ENCODE assay signal across 26 mouse cellular contexts in the genomic region with DNA sequence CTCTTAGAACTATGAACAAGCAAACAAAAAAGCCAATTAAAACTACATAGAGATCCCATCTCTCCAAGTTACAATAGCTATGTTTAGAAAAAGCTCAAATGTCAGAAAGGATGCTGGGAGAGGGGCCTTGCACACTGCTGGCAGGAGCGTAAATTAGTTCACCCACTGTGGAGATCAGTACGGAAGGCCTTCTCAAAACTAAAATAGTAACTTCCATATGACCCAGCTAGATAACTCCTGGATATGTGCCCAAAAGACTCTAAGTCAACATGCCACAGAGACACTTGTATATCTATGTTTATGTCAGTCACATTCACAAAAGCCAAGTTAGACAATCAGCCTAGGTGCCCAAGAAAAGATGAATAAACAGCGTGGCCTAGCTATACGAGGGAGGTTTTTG. TPM values are rescaled to one million over a fixed set of nuclear protein-coding genes. Genes with fewer than 3 reads are reported as not detected.
DNase-seq lines count a peak whose midpoint lies in the region; ATAC-seq and TF ChIP-seq lines count a peak whose summit lies in the region.
"Had no signal": no experiment of that assay in that cellular context is flagged by ENCODE, and none has a peak within 500 bp of the region (broad histone marks: within the 10 kb centered on the region; RNA-seq: fewer than 3 reads in every experiment).

No protein-coding gene starts in this region.

- TF ChIP-seq POLR2A in heart, adult 2 months (IDR thresholded peaks at IDR 0.05; ENCODE audit: insufficient read depth, low read depth, low read length), result no peak
- no peak for TF ChIP-seq POLR2A in MEL (IDR thresholded peaks at IDR 0.05; ENCODE audit: control insufficient read depth in 1 of 2, insufficient read depth in 1 of 2, low read depth in 1 of 2, low read length in 2 of 2, poor library complexity in 1 of 2)

- no peak for DNase-seq in heart, adult 2 months
- no peak for DNase-seq in liver, postnatal 0 days
- peak; percentile 87 for DNase-seq in MEL (ENCODE audit: low read depth, low spot score)
- DNase-seq in urinary bladder, adult 2 months (ENCODE audit: low spot score), result no peak
- DNase-seq in hindbrain, embryonic 11.5 days (ENCODE audit: low spot score), result no peak
- DNase-seq: adrenal gland, adult 2 months; adrenal gland, postnatal 36 days; cerebellum, adult 18-20 months; cerebellum, postnatal 10 days; gastrocnemius, postnatal 10 days; heart, postnatal 10 days; kidney, adult 9 months; kidney, postnatal 10 days; layer of hippocampus, adult 9-11 months; lung, postnatal 36 days; right cerebral cortex, postnatal 25 days; thymus, postnatal 14 days had no signal

- 29% methylated on average over 4 of the region's 4 CpGs for WGBS in heart, embryonic 13.5 days
- 43% methylated on average over 4 of the region's 4 CpGs for WGBS in heart, adult 2 months
- 58% methylated on average over 4 of the region's 4 CpGs for WGBS in liver, postnatal 0 days (ENCODE audit: insufficient replicate concordance)
- whole genome bisulfite sequencing in liver, embryonic 12.5 days (ENCODE audit: insufficient replicate concordance), result 83% methylated on average over 4 of the region's 4 CpGs
- WGBS in hindbrain, embryonic 11.5 days, result 91% methylated on average over 4 of the region's 4 CpGs

- 0 out of 2 replicates have a peak overlapping the region, but pooled peaks have one; percentile 14 for H3K4me2 ChIP-seq in heart, embryonic 13.5 days
- H3K4me2 ChIP-seq in liver, postnatal 0 days (ENCODE audit: low read depth, low read length), result no peak overlapping the region
- H3K4me2 ChIP-seq in liver, embryonic 12.5 days, result no peak overlapping the region
- H3K4me2 ChIP-seq in hindbrain, embryonic 11.5 days (replicated peaks; ENCODE audit: low read depth, low read length), result no peak overlapping the region
- H3K4me2 ChIP-seq: forebrain, embryonic 13.5 days; hindbrain, embryonic 14.5 days; limb, embryonic 12.5 days; stomach, embryonic 15.5 days had no signal

- peak overlapping the region; percentile 84 for H3K27ac ChIP-seq in heart, embryonic 13.5 days (replicated peaks)
- no peak overlapping the region; the same call in 1 of the 2 replicates for H3K27ac ChIP-seq in heart, adult 2 months
- H3K27ac ChIP-seq in liver, postnatal 0 days (ENCODE audit: low read depth), result no peak overlapping the region
- H3K27ac ChIP-seq in liver, embryonic 12.5 days, result no peak overlapping the region
- peak overlapping the region; percentile 18; the same call in 1 of the 2 replicates for H3K27ac ChIP-seq in MEL (ENCODE audit: control insufficient read depth, low read depth, low read length)
- H3K27ac ChIP-seq in hindbrain, embryonic 11.5 days (ENCODE audit: low read depth, low read length), result no peak overlapping the region
- H3K27ac ChIP-seq: forebrain, embryonic 13.5 days; hindbrain, embryonic 14.5 days; limb, embryonic 12.5 days; stomach, embryonic 15.5 days had no signal

- TF ChIP-seq RAD21 in MEL (IDR thresholded peaks at IDR 0.05; ENCODE audit: low read depth, low read length), result no peak

- ATAC-seq in heart, embryonic 13.5 days (ENCODE audit: extremely low read depth, insufficient number of reproducible peaks, low FRiP score, low TSS enrichment), result no peak
- ATAC-seq in liver, postnatal 0 days, result no peak
- ATAC-seq in liver, embryonic 12.5 days, result no peak
- ATAC-seq in erythroblast, adult 5-6 weeks (replicated peaks; ENCODE audit: low FRiP score, poor library complexity, severe bottlenecking), result peak; percentile 54
- ATAC-seq in hindbrain, embryonic 11.5 days (ENCODE audit: low FRiP score), result no peak
- ATAC-seq: forebrain, embryonic 13.5 days; intestine, postnatal 0 days; midbrain, embryonic 16.5 days had no signal

- H3K4me1 ChIP-seq in heart, embryonic 13.5 days, result peaks cover 27% of the 10 kb centered on the region
- peaks cover 5% of the 10 kb centered on the region for H3K4me1 ChIP-seq in heart, adult 2 months (ENCODE audit: control insufficient read depth, insufficient read depth, low read length)
- peaks cover 2% of the 10 kb centered on the region; the same call in 1 of the 2 replicates for H3K4me1 ChIP-seq in liver, postnatal 0 days (ENCODE audit: insufficient read depth)
- no peaks in the 10 kb centered on the region for H3K4me1 ChIP-seq in liver, embryonic 12.5 days
- H3K4me1 ChIP-seq in MEL (ENCODE audit: control insufficient read depth in 1 of 2, insufficient read depth in 2 of 2, low read length in 2 of 2), result peaks cover 8 to 9% of the 10 kb centered on the region in 2 experiments
- H3K4me1 ChIP-seq in hindbrain, embryonic 11.5 days (replicated peaks; ENCODE audit: control insufficient read depth, insufficient read depth, low read length), result no peaks in the 10 kb centered on the region
- H3K4me1 ChIP-seq: forebrain, embryonic 13.5 days; limb, embryonic 12.5 days; stomach, embryonic 15.5 days had no signal

- H3K9ac ChIP-seq in heart, embryonic 13.5 days, result peak overlapping the region; percentile 50; the same call in 1 of the 2 replicates
- H3K9ac ChIP-seq in heart, adult 2 months (ENCODE audit: low read depth, low read length), result no peak overlapping the region
- no peak overlapping the region for H3K9ac ChIP-seq in liver, postnatal 0 days (replicated peaks)
- no peak overlapping the region for H3K9ac ChIP-seq in liver, embryonic 12.5 days
- H3K9ac ChIP-seq in MEL (ENCODE audit: control insufficient read depth, low read depth, low read length, poor library complexity, severe bottlenecking), result no peak overlapping the region
- H3K9ac ChIP-seq in hindbrain, embryonic 11.5 days (ENCODE audit: low read depth, low read length), result no peak overlapping the region
- H3K9ac ChIP-seq: forebrain, embryonic 13.5 days; hindbrain, embryonic 14.5 days; limb, embryonic 12.5 days; stomach, embryonic 15.5 days had no signal

- no peak for TF ChIP-seq CTCF in heart, adult 2 months (IDR thresholded peaks at IDR 0.05)
- TF ChIP-seq CTCF in liver, postnatal 0 days (IDR thresholded peaks at IDR 0.05; ENCODE audit: low read depth), result no peak
- TF ChIP-seq CTCF in MEL (IDR thresholded peaks at IDR 0.05 in 2 of 3, conservative IDR thresholded peaks at IDR 0.05 in 1 of 3; ENCODE audit: control insufficient read depth in 1 of 3, insufficient read depth in 1 of 3, low read depth in 2 of 3, low read length in 3 of 3, poor library complexity in 1 of 3, severe bottlenecking in 1 of 3), result no peak

- no peaks in the 10 kb centered on the region for H3K9me3 ChIP-seq in heart, embryonic 13.5 days
- no peaks in the 10 kb centered on the region for H3K9me3 ChIP-seq in liver, postnatal 0 days (ENCODE audit: low read length)
- H3K9me3 ChIP-seq in liver, embryonic 12.5 days (replicated peaks), result no peaks in the 10 kb centered on the region
- H3K9me3 ChIP-seq in MEL (replicated peaks; ENCODE audit: insufficient read depth, low read length), result no peaks in the 10 kb centered on the region
- no peaks in the 10 kb centered on the region for H3K9me3 ChIP-seq in hindbrain, embryonic 11.5 days (ENCODE audit: control insufficient read depth, low read length)
- H3K9me3 ChIP-seq: forebrain, embryonic 13.5 days; limb, embryonic 12.5 days; stomach, embryonic 15.5 days had no signal

- no peak overlapping the region for H3K4me3 ChIP-seq in heart, embryonic 13.5 days
- no peak overlapping the region for H3K4me3 ChIP-seq in heart, adult 2 months
- no peak overlapping the region for H3K4me3 ChIP-seq in liver, postnatal 0 days (ENCODE audit: low read depth, low read length)
- H3K4me3 ChIP-seq in liver, embryonic 12.5 days, result no peak overlapping the region
- H3K4me3 ChIP-seq in MEL (ENCODE audit: control insufficient read depth in 1 of 2, insufficient read depth in 1 of 2, low read depth in 2 of 2, low read length in 2 of 2), result no peak overlapping the region
- no peak overlapping the region for H3K4me3 ChIP-seq in hindbrain, embryonic 11.5 days (ENCODE audit: low read depth, low read length)
- H3K4me3 ChIP-seq: forebrain, embryonic 13.5 days; limb, embryonic 12.5 days; stomach, embryonic 15.5 days had no signal

- peaks cover 89% of the 10 kb centered on the region for H3K36me3 ChIP-seq in heart, embryonic 13.5 days
- H3K36me3 ChIP-seq in heart, adult 2 months (ENCODE audit: control insufficient read depth, insufficient read depth, low read length), result peaks cover 3% of the 10 kb centered on the region; the same call in 1 of the 2 replicates
- H3K36me3 ChIP-seq in liver, postnatal 0 days (replicated peaks; ENCODE audit: insufficient read depth, low read length), result peaks cover 86% of the 10 kb centered on the region
- H3K36me3 ChIP-seq in liver, embryonic 12.5 days, result peaks cover 97% of the 10 kb centered on the region
- peaks cover 3 to 12% of the 10 kb centered on the region in 2 experiments for H3K36me3 ChIP-seq in MEL (ENCODE audit: control insufficient read depth in 1 of 2, insufficient read depth in 2 of 2, low read length in 2 of 2)
- H3K36me3 ChIP-seq in hindbrain, embryonic 11.5 days (ENCODE audit: control insufficient read depth, insufficient read depth, low read length), result peaks cover 12% of the 10 kb centered on the region

- no peaks in the 10 kb centered on the region for H3K79me2 ChIP-seq in heart, adult 2 months (replicated peaks; ENCODE audit: control insufficient read depth, insufficient read depth, low read length)
- no peaks in the 10 kb centered on the region for H3K79me2 ChIP-seq in MEL (ENCODE audit: control insufficient read depth, insufficient read depth, low read length, poor library complexity)

- no peak for TF ChIP-seq EP300 in heart, adult 2 months (IDR thresholded peaks at IDR 0.05; ENCODE audit: insufficient read depth, low read depth, low read length)
- peak; percentile 36; the same call in 1 of the 2 replicates for TF ChIP-seq EP300 in liver, postnatal 0 days (IDR thresholded peaks at IDR 0.05; ENCODE audit: low read depth)
- TF ChIP-seq EP300 in MEL (IDR thresholded peaks at IDR 0.05; ENCODE audit: low read depth in 1 of 2, low read length in 2 of 2), result peak; percentile 76 to 80

- H3K27me3 ChIP-seq in heart, embryonic 13.5 days (replicated peaks), result no peaks in the 10 kb centered on the region
- no peaks in the 10 kb centered on the region for H3K27me3 ChIP-seq in heart, adult 2 months (ENCODE audit: control insufficient read depth, insufficient read depth, low read length)
- no peaks in the 10 kb centered on the region for H3K27me3 ChIP-seq in liver, postnatal 0 days (ENCODE audit: insufficient read depth, low read length)
- H3K27me3 ChIP-seq in liver, embryonic 12.5 days (replicated peaks), result no peaks in the 10 kb centered on the region
- no peaks in the 10 kb centered on the region for H3K27me3 ChIP-seq in MEL (ENCODE audit: control insufficient read depth in 1 of 2, insufficient read depth in 2 of 2, low read length in 2 of 2)
- no peaks in the 10 kb centered on the region for H3K27me3 ChIP-seq in hindbrain, embryonic 11.5 days (ENCODE audit: control insufficient read depth, insufficient read depth, low read length)
- H3K27me3 ChIP-seq: forebrain, embryonic 13.5 days; limb, embryonic 12.5 days; stomach, embryonic 15.5 days had no signal

- intact Hi-C loops in heart, adult 2 months (cut with DNase I), result no loop called here

RNA-seq across cellular contexts. Expression of a gene that starts 13.8 kb away (rescaled TPM):
- 4.1 and 4.4 TPM in 2 replicates for polyA plus RNA-seq in heart, embryonic 13.5 days (2015; fragmentation: Nextera tagmentation; extraction: Ambion mirVana)
- total RNA-seq in heart, adult 2 months (2021), result 10 to 100 TPM; 10.1 to 11.1 TPM
- 15.3 and 15.5 TPM in 2 replicates for polyA plus RNA-seq in heart, adult 2 months (2012; rRNA removed)
- 1.2 and 1.9 TPM in 2 replicates for polyA plus RNA-seq in liver, postnatal 0 days (2015; fragmentation: Nextera tagmentation; extraction: Ambion mirVana)
- 4.8 and 4.9 TPM in 2 replicates for polyA plus RNA-seq in liver, embryonic 12.5 days (2016; fragmentation: Nextera tagmentation; extraction: Ambion mirVana)
- 5.7 and 7.3 TPM in 2 replicates for total RNA-seq in MEL (2012; rRNA removed)
- 10 to 100 TPM in 1 of 2 experiments, not detected in 1; 24.0 TPM for polyA plus RNA-seq in MEL (2012; ENCODE audit: insufficient read depth in 1 of 2, insufficient read length in 2 of 2, low read depth in 1 of 2, low replicate concordance in 2 of 2, missing spikeins in 1 of 2)
- total RNA-seq in erythroblast, adult 5-6 weeks (2015; ENCODE audit: low replicate concordance), result 13.3 and 14.2 TPM in 2 replicates
- 14.1 and 21.6 TPM in 2 replicates for total RNA-seq in erythroblast, adult 5-6 weeks (2017; ENCODE audit: low replicate concordance)
- 13.4 and 20.7 TPM in 2 replicates for polyA plus RNA-seq in urinary bladder, adult 2 months (2012; rRNA removed)
- polyA plus RNA-seq in hindbrain, embryonic 11.5 days (2014; fragmentation: Nextera tagmentation; extraction: Ambion mirVana), result 9.3 and 12.9 TPM in 2 replicates

RNA-seq across cellular contexts. Expression of a gene that starts 13.8 kb away (rescaled TPM):
- 73.2 and 81.3 TPM in 2 replicates for polyA plus RNA-seq in heart, embryonic 13.5 days (2015; fragmentation: Nextera tagmentation; extraction: Ambion mirVana)
- 10 to 100 TPM; 41.0 to 42.5 TPM for total RNA-seq in heart, adult 2 months (2021)
- 19.0 and 20.8 TPM in 2 replicates for polyA plus RNA-seq in heart, adult 2 months (2012; rRNA removed)
- polyA plus RNA-seq in liver, postnatal 0 days (2015; fragmentation: Nextera tagmentation; extraction: Ambion mirVana), result 55.2 and 59.7 TPM in 2 replicates
- 105 and 109 TPM in 2 replicates for polyA plus RNA-seq in liver, embryonic 12.5 days (2016; fragmentation: Nextera tagmentation; extraction: Ambion mirVana)
- total RNA-seq in MEL (2012; rRNA removed), result 143 and 159 TPM in 2 replicates
- 100 to 1,000 TPM in 1 of 2 experiments, 10 to 100 TPM in 1; 84.2 to 134 TPM for polyA plus RNA-seq in MEL (2012; ENCODE audit: insufficient read depth in 1 of 2, insufficient read length in 2 of 2, low read depth in 1 of 2, low replicate concordance in 2 of 2, missing spikeins in 1 of 2)
- 30.0 and 32.2 TPM in 2 replicates for total RNA-seq in erythroblast, adult 5-6 weeks (2015; ENCODE audit: low replicate concordance)
- 37.6 and 66.2 TPM in 2 replicates for total RNA-seq in erythroblast, adult 5-6 weeks (2017; ENCODE audit: low replicate concordance)
- polyA plus RNA-seq in urinary bladder, adult 2 months (2012; rRNA removed), result 61.8 and 80.6 TPM in 2 replicates
- 154 and 158 TPM in 2 replicates for polyA plus RNA-seq in hindbrain, embryonic 11.5 days (2014; fragmentation: Nextera tagmentation; extraction: Ambion mirVana)

RNA-seq across cellular contexts. Expression of a gene that starts 32.6 kb away (rescaled TPM):
- 56.4 and 63.2 TPM in 2 replicates for polyA plus RNA-seq in heart, embryonic 13.5 days (2015; fragmentation: Nextera tagmentation; extraction: Ambion mirVana)
- total RNA-seq in heart, adult 2 months (2021), result 10 to 100 TPM; 16.4 to 17.5 TPM
- polyA plus RNA-seq in heart, adult 2 months (2012; rRNA removed), result 66.4 and 74.4 TPM in 2 replicates
- 48.4 and 51.5 TPM in 2 replicates for polyA plus RNA-seq in liver, postnatal 0 days (2015; fragmentation: Nextera tagmentation; extraction: Ambion mirVana)
- 117 and 127 TPM in 2 replicates for polyA plus RNA-seq in liver, embryonic 12.5 days (2016; fragmentation: Nextera tagmentation; extraction: Ambion mirVana)
- 93.5 and 134 TPM in 2 replicates for total RNA-seq in MEL (2012; rRNA removed)
- polyA plus RNA-seq in MEL (2012; ENCODE audit: insufficient read depth in 1 of 2, insufficient read length in 2 of 2, low read depth in 1 of 2, low replicate concordance in 2 of 2, missing spikeins in 1 of 2), result 100 to 1,000 TPM; 246 to 391 TPM
- 15.2 and 35.9 TPM in 2 replicates for total RNA-seq in erythroblast, adult 5-6 weeks (2015; ENCODE audit: low replicate concordance)
- total RNA-seq in erythroblast, adult 5-6 weeks (2017; ENCODE audit: low replicate concordance), result 21.7 and 22.0 TPM in 2 replicates
- 167 and 193 TPM in 2 replicates for polyA plus RNA-seq in urinary bladder, adult 2 months (2012; rRNA removed)
- 42.1 and 46.8 TPM in 2 replicates for polyA plus RNA-seq in hindbrain, embryonic 11.5 days (2014; fragmentation: Nextera tagmentation; extraction: Ambion mirVana)

RNA-seq across cellular contexts. Expression of a gene that starts 41.9 kb away (rescaled TPM):
- 171 and 186 TPM in 2 replicates for polyA plus RNA-seq in heart, embryonic 13.5 days (2015; fragmentation: Nextera tagmentation; extraction: Ambion mirVana)
- total RNA-seq in heart, adult 2 months (2021), result under 1 TPM; 0.76 to 0.96 TPM
- 1.6 and 2.3 TPM in 2 replicates for polyA plus RNA-seq in heart, adult 2 months (2012; rRNA removed)
- polyA plus RNA-seq in liver, postnatal 0 days (2015; fragmentation: Nextera tagmentation; extraction: Ambion mirVana), result 53.9 and 63.0 TPM in 2 replicates
- 240 and 250 TPM in 2 replicates for polyA plus RNA-seq in liver, embryonic 12.5 days (2016; fragmentation: Nextera tagmentation; extraction: Ambion mirVana)
- 189 and 211 TPM in 2 replicates for total RNA-seq in MEL (2012; rRNA removed)
- polyA plus RNA-seq in MEL (2012; ENCODE audit: insufficient read depth in 1 of 2, insufficient read length in 2 of 2, low read depth in 1 of 2, low replicate concordance in 2 of 2, missing spikeins in 1 of 2), result 100 to 1,000 TPM in 1 of 2 experiments, not detected in 1; 247 TPM
- total RNA-seq in erythroblast, adult 5-6 weeks (2015; ENCODE audit: low replicate concordance), result 25.1 and 32.5 TPM in 2 replicates
- 30.8 and 46.6 TPM in 2 replicates for total RNA-seq in erythroblast, adult 5-6 weeks (2017; ENCODE audit: low replicate concordance)
- 5.5 and 7.2 TPM in 2 replicates for polyA plus RNA-seq in urinary bladder, adult 2 months (2012; rRNA removed)
- 236 and 259 TPM in 2 replicates for polyA plus RNA-seq in hindbrain, embryonic 11.5 days (2014; fragmentation: Nextera tagmentation; extraction: Ambion mirVana)

Comparison
In these comparisons a context has a peak if more than half of its experiments do, and no peak if none do; other contexts are left out.
1. H3K27ac ChIP-seq: peak in heart, embryonic 13.5 days (single experiment) and MEL (single experiment); none in heart, adult 2 months (single experiment), liver, postnatal 0 days (single experiment), liver, embryonic 12.5 days (single experiment) and hindbrain, embryonic 11.5 days (single experiment).